Mouse (Mus musculus) cerebellum, adult 2 months (tissue): ENCODE results near the gene Arl6ip4.

Source experiments
- CTCF ChIP-seq: fragments of 200-500 bp; IDR thresholded peaks from 2 replicates; pipeline ENCODE4 v1.5.1; 2011; ENCODE audit warnings: low read depth, mild to moderate bottlenecking, control low read depth, low read length, moderate library complexity, borderline replicate concordance; ENCODE audit not compliant: insufficient read depth
- POLR2A ChIP-seq: fragments of 200-500 bp; IDR thresholded peaks from 2 replicates; pipeline ENCODE4 v1.6.1; 2011; ENCODE audit warnings: low read length, control low read depth, borderline replicate concordance; ENCODE audit not compliant: insufficient read depth

GRCm38 (mm10) chr5:124095596-124096232, 20.2 kb upstream of the Arl6ip4 start, which contains the start of gene Abcb9:
- TF ChIP-seq POLR2A (peak; percentile 75; the same call in 1 of the 2 replicates), CTCF (no peak)
